Mouse (Mus musculus) CH12F3 (cell line): ENCODE data around the gene Skap1.
"Not testable (repeated sequence)": the region's sequence is repeated elsewhere in the genome, so short reads cannot be mapped to it uniquely, and the experiment has no call there.

Experiments used
- in situ Hi-C: fragments of 300-500 bp; cut with MboI; formaldehyde crosslinking; loops from 2 replicates; pipeline ENCODE4 v1.14.3; 2020; ENCODE audit warnings: low sequenced_read_pairs

Gene Skap1

DNA sequence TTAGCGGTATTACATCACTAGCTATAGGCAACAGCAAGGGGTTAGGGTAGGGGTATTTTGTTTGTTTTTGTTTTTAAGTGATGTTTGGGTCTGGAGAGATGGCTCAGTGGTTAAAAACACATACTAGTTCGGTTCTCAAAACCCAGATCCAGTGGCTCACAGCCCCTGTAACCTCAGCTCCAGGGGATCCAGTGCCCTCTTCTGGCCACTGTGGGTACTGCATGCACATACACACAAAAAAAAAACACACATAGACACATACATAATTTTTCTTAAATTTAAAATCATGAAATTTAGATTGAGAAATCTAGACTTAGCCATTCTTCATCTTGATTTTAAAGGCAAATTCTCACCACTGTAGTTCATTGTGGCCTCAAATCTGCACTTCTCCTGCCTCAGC is 221.0 kb downstream of the Skap1 start:
- in situ Hi-C loops = no loop called here

DNA sequence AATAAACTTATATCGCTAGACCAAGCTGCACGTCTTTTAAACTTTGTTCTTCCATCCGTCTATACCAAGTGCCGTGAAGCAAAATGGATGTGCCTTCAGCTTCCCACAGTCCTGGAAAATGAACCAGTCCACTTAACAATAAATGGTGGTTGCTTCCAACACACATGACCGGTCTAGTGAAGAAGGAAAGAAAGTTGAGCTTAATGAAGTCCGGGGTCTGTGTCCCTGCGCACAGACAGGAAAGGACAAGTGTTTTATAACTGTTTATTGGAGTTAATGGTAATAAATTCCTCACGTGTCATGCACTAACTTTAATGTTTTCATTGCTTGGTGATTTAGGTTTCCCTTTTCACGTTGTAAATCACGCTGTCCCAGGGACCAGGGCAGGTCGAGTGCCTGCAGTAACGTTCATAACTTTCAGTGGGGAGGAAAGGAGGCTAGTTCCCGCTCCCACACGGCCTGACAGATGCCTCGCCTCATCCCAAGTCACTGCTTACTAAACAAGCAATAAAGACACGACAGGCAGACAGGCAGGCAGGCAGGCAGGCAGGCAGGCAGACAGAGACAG is 222.4 kb downstream of the Skap1 start:
- in situ Hi-C loops = no loop called here

DNA sequence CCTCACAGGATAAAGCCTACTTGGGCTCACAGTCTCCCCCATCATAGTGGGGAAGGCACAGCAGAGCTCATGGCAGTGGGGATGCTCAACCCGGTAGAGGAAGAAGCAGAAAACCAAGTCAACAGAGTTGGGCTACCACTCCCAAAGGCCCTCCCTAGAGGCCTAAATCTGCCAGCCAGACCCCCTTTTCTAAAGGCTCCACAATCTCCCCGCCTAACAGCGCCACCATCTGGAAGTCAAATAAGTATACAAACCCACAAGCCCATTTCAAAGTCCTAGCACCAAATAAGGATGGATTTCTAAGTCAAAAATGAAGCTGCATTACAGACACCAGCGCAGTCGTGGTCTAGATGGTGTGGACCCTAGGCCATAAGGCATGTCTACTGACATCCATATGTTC is 227.9 kb downstream of the Skap1 start:
- in situ Hi-C loops = no loop called here

DNA sequence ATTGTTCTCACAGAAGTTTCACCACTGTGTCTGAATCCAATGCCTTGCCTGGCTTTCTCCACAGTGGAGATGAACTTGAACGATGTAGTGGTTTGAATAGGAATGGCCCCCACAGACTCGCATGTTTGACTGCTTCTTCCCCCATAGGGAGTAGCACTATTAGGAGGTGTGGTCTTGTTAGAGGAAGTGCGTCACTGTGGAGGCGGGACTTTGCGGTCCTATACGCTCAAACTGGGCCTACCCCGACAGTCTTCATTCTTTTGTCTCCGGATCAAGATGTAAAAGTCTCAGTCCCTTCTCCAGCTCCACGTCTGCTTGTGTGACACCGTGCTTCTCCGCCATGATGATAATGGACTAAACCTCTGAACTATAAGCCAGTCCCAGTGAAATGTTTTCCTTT is 229.0 kb downstream of the Skap1 start:
- in situ Hi-C loops = no loop called here

DNA sequence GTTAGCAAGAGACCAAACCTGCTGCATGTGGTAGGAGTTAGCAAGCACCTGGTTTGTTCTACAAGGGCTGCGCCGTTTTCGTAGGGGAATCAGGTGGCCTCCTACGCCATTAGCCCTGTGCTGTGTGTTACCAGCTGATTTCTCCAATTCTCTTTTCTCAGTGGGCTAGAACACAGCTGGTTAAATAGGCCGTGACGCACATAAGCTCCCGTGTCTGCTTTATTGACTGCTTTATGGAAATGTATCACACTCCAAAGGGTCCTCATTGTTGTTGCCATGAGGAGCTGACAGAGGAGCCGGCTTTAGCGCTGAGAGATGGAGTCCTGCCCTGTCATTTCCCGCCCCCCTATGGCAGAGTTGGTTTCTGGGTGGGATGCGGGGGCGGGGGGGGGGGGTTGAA is 230.4 kb downstream of the Skap1 start:
- in situ Hi-C loops = no loop called here

DNA sequence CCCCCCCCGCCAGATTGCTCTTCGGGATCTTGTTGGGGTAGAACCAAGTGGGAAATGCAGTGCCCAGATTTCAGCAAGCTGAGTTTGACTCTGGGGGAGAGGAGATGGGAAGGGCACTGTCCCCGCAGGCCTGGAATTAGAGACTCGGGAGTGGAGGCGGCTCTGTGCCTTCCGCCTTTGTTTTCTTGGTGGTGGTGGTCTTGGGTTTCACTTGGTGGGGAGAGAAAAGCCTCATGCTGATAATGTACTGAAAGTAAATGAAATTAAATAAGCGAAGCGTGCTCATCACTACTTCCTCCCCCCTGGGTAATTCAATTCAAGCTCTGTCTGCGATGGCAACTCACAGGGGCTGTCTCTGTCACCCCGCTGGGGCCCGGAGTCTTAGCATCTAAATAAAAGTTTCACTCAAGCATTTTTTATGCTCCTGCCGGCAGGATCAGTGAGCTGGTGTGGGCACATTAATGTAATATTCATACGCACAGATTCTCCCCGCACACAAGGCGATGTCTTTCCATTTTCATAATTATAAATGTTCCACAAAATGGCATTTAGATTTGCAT is 231.9 kb downstream of the Skap1 start:
- in situ Hi-C loops = no loop called here

DNA sequence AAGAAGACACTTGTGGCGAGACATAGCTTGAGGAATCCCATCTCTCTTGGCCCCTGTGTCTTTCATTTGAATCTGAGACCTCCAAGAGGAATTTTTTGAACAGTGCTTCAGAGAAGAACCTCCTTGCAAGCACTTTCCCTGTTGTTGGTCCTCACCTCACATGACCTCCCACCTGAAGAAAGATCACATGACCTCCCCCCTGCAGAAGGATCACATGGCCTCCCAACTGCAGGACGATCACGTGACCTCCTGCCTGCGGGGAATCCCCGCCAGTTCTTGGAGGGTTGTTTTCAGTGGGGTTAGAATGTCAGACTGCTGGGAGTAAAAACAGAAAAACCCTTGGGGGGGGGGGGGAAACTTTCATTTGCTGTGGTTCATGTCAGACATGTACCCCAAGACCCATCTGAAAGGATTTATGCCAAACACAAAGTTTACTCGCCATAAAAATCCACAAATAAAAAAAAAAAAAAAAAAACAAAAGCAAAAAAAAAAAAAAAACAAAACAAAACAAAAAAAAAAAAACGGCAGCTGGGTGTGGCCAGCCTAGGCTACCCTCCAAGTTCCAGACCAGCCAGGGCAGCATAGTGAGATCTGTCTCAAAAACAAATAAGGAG is 232.6 kb downstream of the Skap1 start:
- in situ Hi-C loops = no loop called here

DNA sequence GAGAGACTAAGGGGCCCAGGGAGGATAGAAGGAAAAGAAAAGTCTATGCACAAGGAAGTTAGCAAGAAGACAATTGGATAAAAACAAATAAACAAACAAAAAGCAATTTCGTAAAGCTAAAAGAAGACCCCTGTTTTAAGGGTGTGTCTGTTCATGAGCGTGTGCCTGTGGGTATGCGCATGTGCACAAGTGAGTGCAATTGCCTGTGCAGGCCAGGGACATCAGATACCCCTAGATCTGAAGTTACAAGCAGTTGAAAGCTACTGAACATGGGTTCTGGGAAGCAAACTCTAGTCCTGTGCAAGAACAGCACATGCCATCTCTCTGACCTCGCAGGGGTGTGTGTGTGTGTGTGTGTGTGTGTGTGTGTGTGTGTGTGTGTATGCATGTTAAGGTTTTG is 233.1 kb downstream of the Skap1 start:
- in situ Hi-C loops = no loop called here

DNA sequence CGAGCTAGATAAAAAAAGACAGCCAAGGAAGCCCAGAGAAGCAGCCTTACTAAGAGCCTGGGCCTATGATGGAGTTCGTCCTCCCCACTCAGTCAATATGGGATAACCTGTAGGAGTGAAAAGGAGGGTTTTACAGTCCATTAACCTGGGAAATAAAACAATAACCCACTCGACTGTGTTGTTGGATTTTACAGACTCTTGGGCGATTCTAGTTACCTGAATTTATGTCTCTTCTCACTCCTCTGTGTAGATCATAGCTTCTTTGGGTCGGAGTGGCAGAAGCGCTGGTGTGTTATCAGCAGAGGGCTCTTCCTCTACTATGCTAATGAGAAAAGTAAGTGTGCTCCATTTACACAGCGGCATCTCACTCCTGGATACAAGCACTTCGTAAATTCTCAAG is 239.4 kb downstream of the Skap1 start:
- in situ Hi-C loops = no loop called here

DNA sequence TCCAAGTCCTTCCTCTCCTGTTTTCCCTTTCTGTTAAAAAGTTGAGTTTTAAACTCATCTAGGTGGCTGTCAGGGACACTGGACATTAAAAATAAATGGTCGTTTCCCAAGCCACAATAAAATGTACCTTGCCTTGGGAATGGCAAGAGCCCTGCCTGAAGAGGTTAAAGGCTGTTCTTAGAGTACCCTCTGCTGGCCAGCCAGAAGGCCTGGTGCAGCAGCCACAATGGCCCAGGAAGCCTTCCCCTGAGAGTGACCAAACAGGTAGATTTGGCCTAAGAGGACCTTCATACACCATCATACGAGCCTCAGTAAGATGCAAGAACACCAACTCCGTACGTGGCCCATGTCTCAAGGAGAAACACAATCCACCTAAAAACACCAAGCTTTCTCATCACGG is 246.9 kb downstream of the Skap1 start:
- in situ Hi-C loops = no loop called here

DNA sequence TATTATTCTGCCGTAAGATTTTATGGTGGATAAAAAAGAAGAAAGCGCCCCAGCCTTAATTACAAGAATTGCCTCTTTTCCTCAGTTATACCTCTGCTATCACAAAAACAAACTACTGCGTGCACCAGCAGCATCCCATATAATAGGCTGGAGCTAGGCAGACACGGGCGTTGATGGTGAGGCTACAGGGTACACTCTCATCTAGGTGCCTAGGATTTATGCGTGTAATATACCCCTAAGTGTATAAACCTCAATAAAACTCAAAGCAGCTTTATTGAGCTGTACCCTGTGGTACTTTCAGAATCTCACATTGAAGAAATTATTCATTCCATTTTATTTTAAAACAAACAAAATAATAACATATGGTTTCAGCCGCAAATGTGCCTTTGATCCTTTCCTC is 247.3 kb downstream of the Skap1 start:
- in situ Hi-C loops = no loop called here

DNA sequence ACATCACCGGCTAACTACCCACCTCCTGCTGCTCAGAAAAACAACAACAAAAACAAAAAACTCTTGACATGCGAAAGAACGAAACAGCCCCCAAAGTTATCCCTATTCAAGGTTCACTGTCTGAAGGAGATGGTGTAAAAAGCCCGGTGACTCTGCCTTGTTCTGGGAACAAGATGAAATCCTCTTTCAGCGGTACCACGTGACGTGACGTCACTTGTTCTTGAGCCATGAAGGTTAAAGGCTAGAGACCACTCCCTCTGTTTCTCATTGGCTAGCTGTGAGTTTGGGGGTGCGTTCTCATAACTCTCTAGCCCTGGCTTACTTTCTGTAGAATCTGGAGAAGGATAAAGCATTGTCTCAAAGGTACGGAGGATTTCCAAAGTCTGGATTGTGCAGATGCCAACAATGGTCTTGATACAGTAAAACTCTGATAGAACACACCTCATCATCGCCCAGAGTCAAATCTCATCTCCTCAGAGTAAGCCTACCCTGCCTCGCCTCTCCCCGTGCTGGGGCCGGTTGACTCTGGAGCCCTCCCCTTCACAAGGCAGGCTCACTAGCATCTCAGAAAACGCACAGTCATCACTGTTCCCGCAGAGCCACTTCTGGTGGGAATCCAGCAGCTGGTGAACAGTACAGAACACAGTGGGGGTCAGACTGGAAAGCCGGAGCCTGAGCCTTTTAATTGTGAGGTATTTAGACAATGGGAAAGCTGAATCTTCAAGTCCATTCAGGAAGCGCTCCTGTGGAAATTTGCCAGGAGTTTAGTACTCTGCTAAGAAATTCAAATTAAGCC is 249.0 kb downstream of the Skap1 start:
- in situ Hi-C loops = no loop called here

DNA sequence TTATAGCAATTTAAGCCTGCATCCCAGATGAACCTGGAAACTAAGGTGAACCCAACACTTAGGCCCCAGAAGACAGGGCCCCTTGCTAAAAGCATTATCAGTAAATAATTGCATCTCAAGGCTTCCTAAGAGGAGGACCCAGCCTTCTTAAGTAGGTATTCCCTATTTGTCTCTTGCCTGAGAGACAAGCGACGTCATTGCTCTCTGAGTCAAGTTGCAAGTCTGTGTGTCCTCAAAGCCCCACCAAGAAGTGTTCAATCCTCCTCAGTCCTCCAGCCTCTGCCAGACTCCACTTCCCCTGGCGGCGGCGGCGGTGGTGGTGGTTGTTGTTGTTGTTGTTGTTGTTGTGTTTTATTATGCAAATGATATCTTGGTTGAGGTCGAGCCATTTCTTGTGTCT is 249.6 kb downstream of the Skap1 start:
- in situ Hi-C loops = no loop called here

DNA sequence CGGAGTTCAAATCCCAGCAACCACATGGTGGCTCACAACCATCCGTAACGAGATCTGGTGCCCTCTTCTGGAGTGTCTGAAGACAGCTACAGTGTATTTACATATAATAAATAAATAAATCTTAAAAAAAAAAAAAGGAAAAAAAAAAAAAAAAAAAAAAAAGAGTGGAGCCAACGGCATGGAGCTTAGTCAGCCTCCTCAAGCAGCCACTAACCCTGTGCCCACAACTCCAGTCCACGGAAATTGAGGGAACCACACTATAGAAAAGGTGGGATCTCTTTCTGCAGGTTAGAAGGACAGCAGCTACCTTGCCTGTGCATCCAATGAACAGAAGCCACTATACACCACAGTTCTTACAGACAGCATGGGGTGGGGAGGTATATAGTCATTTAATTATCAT is 250.8 kb downstream of the Skap1 start:
- in situ Hi-C loops = not testable (repeated sequence)

DNA sequence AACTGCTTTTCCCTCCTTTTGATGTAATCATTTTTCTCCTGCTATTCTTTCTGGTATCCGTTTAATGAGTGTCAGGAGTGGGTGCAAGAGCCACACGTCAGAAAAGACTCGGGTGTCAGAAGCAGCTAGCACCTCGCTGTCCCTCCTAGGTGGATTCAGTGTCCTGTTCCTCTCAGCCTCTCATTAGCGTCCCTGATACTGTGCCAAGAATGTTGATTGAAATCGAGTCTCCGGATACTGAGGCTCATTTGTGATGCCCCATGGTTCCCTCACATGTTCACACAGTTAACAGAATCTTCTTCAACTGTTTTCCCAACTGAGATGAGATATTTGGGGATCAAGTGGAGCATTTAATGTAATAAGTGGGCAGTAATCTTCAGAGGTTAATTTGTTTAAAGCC is 254.2 kb downstream of the Skap1 start:
- in situ Hi-C loops = no loop called here

DNA sequence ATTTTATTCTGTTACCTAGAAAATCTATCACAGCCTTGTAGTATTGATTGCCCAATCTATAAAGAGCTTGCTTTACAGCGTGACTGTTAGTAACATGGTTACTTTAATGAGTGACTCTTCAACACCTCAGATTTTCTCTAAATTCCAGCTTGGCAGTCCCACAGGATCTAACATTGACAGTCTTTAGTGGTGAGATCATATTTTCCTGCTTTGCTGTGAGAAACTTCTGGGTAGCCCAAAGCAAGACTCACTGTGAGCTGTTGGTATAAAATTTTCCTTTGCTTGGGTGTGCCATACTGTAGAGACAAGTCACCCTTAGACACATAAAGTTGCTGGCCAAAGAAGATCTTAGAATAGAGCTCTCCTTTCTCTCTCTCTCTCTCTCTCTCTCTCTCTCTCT is 261.4 kb downstream of the Skap1 start:
- in situ Hi-C loops = no loop called here

DNA sequence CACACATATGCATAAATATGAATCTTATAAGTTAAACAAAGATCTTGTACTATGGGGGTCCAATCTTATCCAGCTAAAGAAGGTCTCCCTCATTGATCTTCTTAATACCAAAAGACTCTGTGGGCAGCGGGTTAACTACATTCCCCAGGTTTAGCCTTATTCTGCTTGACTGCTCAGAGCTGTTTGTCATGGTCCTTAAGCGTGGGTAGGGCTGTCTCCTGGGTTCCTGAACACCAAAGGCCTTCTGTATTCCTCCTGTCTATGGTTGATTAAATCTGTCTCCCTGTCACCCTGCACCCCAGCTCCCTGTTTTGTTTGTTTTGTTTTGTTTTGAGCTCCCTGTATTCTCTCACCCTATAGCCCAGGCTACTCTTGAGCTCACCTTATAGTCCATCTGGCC is 264.2 kb downstream of the Skap1 start:
- in situ Hi-C loops = no loop called here

DNA sequence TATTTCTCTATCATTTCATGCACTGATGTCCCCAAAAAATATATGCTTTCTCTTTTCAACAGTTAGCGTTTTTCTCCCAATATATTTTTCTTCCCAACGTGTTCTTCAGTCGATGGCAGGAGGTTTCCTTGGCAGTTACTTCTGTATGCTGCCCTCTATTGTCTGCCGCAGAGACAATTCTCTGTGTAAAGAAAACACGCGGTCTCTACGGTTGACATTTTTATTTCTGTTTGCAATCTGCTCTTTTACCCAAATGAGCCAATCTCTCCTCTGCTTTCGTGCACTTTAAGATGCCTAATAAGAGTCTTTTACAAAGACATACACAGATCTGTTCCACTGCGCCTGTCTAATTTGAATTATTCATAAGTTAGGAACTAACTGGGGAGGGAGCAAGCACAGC is 265.1 kb downstream of the Skap1 start:
- in situ Hi-C loops = no loop called here

DNA sequence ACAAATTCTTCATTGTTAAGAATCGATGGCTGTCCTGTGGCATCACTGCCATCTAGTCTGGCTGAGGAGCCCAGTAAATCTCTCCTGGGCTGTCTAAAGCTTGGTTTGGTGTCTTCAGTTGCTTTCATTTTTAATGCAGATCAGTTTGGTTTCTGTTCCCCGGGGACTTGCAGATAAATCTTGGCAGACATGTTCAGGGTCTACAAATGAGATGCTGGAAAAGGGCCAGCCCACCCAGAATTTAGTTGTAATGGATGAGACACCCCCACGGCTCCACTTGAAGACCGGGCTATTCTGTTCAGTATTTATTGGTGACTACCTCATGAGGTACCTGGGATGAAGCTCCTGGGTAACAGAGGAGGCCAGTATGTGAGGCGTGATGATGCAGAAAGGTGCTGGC is 265.9 kb downstream of the Skap1 start:
- in situ Hi-C loops = no loop called here

DNA sequence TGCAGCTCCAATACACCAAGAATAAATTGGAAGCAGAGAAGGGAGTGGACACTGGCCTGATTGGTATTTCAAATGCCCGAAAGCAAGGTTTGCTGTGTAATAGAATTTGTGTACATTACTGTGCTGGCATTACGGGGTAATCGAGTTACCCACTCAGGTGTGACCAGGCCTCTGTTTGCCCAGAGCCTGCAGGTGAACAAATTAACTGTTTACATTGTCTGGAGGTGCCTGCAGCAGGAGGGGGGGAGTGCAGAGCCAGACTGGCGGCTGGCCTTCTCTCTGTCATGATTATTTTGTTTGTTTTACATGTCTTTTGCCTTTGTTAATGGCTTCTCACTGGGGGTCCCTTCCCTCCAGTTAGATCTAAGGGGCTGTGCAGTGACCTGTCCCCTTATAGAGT is 268.3 kb downstream of the Skap1 start:
- in situ Hi-C loops = no loop called here

DNA sequence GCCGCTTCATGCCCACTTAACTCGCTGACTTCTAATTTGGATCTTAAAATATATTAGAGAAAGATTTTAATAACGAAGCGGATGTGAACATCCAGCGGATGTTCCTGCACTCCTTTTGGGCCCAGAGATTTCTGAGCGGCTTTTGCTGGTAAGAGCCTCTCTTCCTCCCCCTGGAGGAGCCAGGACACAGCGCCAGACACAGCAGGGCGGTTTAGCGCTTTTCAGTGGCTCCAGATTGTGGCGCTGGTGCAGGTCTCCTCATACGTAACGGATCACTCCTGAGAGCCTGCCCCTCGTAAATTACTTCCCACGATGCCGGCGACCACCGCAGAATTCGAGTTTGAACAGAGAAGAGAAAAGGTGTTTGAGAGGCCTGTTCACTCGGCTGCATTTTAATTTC is 271.5 kb downstream of the Skap1 start:
- in situ Hi-C loops = no loop called here

DNA sequence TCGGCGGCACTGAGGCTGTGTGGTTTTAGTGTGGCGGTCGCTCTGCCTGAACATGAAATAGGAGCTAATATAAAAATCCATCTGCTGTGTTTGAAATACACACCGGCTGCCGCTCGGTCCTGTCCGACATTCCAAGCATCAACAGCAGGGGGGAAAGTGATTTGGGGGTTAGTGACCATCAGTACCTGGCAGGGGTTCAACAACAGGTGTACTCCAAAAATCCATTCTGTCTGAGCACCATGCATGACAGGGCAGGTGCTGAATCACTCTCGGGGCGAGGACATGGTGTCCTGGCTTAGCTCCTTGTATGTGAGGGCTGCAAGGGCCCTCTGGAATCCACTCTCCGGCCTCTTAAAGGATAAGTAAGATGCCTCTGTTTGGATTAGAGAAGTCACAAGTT is 272.0 kb downstream of the Skap1 start:
- in situ Hi-C loops = no loop called here
